Mouse (Mus musculus) liver, adult (tissue): ENCODE data around the gene Tgm6.

Experiments
- GATA4 ChIP-seq: IDR thresholded peaks from 2 replicates; pipeline ENCODE4 v1.6.1; 2014; ENCODE audit warnings: mild to moderate bottlenecking, low read length; ENCODE audit not compliant: insufficient replicate concordance

The Tgm6 gene

DNA sequence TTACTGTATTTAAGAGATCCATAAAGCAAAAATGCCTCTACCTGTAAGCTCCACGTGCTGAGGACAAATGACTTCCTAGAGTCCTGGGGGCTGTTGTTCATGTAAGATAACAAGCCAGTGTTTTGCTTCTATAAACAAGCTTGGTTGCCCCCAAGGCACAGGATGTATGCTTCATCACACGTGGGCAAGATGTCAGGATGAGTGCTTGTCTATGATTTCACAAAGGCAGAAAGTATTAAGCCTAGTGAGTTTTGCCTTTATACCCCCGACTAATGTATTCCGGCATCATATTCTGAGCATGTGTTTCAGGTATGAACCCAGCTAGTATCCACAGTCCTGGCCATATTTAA, 45.8 kb downstream of the Tgm6 start:
- no peak for TF ChIP-seq GATA4

DNA sequence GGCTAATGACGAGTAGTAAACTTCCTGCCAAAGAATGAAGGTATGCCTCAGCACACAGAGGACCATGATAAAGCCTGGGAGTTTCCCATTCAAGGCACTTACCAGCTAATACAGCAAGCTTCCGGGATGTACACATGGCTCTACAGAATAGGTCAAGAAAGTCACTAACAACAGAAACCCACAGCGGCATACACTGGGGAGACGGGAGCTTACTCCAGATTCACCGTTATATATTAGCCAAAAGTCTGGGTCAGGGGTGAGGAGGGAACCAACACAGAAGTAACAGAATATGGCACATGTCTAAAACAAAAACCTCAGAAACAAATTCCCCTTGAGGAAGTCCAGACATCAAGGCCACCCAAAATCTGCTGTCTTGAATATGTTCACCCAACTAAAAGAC, 50.5 kb downstream of the Tgm6 start:
- TF ChIP-seq GATA4 = no peak

DNA sequence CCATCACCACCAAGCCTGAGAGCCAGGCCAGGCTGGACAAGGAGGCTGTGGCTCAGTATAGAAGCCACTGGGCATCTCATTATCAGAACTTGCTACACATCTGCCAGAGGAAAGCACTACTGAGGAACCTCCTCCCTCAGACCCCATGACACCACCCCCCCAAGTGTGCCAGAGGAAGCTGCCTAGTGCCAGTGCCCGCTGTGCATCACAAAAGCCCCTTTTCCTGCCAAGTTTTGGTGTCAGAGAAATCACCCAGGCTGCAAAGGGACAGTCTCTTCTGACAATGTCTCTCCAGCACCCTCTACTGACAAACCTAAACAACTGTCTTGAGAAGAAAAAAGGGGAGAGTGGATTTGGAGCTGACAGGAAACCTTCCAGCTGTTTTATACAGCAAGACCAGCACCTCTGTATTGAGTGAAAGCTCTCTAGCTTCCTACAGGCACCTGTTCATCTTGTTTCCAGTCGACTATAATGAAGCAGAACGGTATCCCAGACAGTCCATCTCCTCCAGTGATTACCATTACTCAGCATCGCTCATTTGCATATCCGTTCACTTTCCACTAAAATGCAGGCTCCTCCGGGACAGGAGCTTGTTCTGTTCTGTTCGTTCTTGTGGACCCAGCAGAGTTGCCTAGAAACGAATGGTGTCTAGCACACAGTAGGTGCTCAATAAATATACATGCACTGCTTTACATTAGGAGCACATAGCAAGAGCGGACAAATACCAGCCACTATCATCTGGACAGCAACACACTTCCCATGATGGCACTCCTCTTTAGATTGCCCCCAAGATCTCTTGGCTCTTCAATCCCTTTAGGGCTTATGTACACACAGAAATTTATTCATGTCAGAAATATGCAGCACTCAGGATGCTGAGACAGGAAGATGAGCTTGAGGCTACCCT, 54.3 kb downstream of the Tgm6 start:
- TF ChIP-seq GATA4 = no peak

DNA sequence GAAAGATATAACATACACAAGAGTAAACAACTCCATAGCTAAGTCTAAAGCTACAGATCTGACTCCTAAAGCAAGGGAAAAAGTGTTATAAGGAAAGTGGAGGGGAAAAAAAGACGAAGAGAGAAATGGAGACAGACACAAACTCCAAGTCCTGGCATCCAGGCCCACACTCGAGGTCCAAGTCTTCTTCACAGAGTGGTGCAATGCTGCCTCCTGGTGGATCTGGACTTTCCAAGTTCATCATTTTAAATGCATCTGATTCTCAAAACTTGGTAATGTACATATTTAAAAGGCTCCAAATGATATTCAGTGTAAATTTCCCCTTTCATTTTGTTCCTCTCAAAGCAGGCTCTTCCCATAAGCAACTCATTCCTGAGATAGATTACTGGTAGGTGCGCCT, 55.6 kb downstream of the Tgm6 start:
- TF ChIP-seq GATA4 = no peak

DNA sequence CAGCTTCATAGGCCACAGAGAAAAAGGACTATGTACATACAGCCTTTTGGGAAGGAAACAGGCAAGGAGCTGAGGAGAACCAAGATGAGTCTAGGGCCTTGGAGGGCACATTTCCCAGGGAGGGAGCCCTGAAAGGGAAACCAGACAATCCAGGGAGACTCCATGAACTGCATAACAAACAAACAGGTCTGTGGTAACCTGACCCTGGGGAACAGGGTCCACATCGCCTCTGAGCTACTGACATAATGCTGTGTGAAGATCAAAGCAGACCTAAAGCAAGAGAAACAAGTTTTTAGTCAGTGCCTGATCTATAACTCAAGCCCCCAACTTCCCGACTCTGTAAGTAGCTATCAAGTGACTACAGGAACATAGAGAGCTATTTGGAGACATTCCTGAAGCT, 59.5 kb downstream of the Tgm6 start:
- TF ChIP-seq GATA4 = no peak

DNA sequence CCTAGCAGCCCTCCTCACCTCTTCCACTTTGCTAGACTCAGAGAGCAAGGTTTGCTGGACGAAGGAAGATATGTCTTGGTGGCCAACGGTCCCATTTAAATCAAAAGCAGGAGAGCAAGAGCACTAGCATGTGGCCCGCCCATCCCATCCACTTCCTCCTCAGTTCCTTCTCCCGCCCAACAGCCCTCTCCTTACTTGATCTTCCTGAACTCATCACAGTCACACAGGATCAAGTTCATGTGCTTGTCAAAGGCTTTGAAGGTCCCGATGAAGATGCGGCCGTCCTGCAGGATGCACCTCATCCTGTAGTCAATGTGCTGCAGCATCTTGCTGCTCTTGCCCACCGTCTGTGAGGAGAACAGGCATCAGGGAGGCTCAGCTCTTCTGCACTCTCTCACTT, 64.6 kb downstream of the Tgm6 start:
- TF ChIP-seq GATA4 = no peak

DNA sequence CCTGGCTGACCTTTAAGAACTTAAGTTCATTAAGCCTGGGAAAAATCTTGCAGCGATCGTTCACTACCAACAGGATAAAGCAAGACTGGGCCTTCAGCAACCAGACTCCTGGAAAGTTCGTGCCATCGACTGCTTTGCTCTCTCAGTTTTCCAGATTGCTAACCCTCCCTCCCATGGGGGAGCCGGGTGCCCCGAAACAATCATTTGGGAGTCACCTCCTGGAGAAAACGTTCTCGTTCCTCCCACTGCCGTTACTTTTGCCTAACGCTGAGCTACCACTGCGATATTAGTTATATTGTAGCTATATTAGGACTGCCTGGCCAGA, 66.1 kb downstream of the Tgm6 start:
- no peak for TF ChIP-seq GATA4

DNA sequence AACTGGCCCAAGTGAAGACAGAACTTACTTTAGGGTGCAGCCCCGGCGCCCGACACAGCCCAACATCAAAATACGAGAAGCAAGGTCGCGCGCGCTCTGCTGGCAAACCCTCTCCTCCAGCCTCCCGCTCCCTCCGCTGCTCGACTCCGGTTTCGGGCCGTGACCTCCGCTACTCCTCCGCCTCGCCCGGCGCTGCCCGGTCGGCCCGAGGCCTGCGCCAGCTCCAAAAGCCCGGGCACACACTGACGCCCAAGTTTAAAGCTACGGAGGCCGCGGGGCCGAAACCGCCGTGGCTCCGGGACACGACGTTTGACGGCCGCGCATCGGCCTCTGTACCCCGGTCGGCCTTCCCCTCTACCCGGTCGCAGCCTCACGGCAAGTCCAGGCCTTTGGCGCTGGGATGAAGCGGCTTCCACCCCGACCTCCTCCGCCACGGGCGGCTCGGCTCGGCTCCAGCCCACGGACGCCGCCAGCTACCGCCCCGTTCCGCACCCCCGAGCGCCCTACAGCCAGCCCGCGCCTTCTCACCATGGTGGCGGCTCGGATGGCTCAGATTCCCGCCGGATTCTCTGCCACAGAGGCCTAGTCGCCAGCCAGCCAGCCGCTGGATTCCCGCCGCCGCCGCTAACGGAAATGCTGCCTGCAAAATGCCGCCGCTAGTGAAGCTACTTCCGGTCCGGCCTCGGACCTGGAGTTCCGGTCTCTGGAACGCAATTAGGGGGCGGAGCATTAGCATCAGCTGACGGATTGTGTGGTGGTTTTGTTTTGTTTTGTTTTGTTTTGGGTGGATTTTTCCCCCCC, 66.7 kb downstream of the Tgm6 start, which contains the start of gene Snrpb:
Snrpb (minus strand) TSS at position 698 of the 801 bp plus-strand sequence.
- TF ChIP-seq GATA4 = no peak

DNA sequence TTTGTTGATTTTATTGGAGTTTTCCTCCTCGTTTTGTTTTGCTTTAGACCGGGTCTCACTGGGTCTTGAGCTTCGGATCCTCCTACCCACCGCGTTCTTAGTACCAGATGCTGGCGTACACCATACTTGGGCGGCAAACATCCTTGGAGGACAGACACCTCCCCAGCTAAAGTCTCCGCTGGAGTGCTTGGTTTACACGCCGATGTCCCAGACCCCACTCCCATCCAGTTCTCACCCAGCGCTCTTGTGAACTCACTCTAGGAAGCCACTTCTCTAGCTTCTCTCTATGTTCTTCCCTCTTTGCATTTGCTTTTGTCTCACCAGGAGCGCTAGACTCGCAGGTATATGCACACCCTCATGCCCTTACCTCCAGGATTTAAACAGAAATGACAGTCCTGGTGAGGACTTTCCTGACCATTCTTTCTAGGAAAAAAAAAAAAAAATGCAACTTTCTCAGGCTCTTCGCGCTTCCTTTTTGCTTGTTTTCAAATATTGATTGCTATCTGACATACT, 67.3 kb downstream of the Tgm6 start:
- no peak for TF ChIP-seq GATA4

DNA sequence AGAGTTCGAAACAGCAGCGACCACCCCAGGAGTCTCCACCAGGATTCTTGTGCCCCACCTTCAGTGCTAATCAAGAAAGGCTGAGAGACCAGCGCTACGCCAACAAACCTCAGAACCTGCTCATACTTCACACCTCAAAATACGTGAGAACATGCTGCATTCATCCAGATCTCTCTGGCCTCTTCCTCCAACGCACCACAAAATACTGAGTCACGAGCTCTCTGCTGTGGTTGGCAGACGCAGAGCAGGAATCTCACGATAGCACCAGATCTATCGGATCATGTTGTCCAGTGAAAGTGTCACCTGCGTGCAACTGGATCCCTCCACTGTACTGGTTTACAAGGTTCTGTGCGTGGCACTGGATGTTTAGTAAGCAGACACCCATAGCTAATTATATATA, 76.2 kb downstream of the Tgm6 start:
- no peak for TF ChIP-seq GATA4

DNA sequence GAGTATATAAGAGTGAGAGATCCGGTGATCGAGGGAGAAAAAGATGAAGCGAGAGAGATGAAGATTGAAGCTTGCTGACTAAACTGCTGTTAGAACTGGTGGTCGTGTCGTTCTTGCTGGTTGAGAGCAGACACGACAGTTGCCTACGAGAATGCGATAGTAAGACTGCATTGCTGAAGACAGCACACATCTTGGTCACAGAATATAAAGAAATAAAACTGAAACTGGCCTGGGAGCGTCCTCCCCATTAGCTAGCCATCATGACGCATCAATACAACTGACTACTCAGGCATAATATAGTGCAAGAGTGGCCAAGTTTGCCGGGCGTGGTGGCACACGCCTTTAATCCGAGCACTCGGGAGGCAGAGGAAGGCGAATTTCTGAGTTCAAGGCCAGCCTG, 82.7 kb downstream of the Tgm6 start, which contains the start of gene Tmc2:
Tmc2 (plus strand) TSS at position 301 of the 400 bp plus-strand sequence.
- TF ChIP-seq GATA4 = no peak

DNA sequence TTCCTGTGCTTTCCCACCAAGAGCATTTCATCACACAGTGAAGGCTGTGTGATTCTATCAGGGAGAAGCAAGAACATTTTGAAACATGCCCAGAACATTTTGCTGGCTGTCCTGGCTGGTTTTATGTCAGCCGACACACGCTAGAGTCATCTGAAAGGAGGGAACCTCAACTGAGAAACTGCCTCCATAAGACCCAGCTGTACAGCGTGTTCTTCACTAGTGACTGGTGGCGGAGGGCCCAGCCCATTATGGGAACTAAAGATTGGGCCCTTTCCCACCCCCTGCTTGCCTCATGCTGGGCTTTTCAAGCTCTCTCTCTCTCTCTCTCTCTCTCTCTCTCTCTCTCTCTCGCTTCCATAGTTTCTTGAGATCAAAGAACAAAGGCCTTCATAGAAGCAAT, 88.7 kb downstream of the Tgm6 start:
- no peak for TF ChIP-seq GATA4
